Mouse (Mus musculus): ENCODE measurements around the gene Tnp2. TPM values are rescaled to one million over a fixed set of nuclear protein-coding genes. Genes with fewer than 3 reads are reported as not detected.
"Not testable (repeated sequence)": the region's sequence is repeated elsewhere in the genome, so short reads cannot be mapped to it uniquely, and the experiment has no call there.

The Tnp2 gene
- total RNA-seq (2021) = not detected
- long read RNA-seq = 0 reads

- no peak for DNase-seq (ENCODE audit: low spot score in 2 of 2)
Measured at GRCm38 (mm10) chr16:10788271-10788670, at the start of gene Tnp2. Tnp2 (minus strand) TSS chr16:10788660.

- no peak for DNase-seq (ENCODE audit: low spot score in 2 of 2)
Measured at GRCm38 (mm10) chr16:10837903-10838302, 49.4 kb upstream of the Tnp2 start.

- no peak for DNase-seq (ENCODE audit: low spot score in 2 of 2)
Measured at GRCm38 (mm10) chr16:10837250-10837649, 48.8 kb upstream of the Tnp2 start.

GRCm38 (mm10) chr16:10836388-10836787 is 47.9 kb upstream of the Tnp2 start:
- DNase-seq (ENCODE audit: low spot score in 2 of 2) = no peak

GRCm38 (mm10) chr16:10834911-10835587 is 46.6 kb upstream of the Tnp2 start, which contains the start of gene Rmi2:
Rmi2 (plus strand) TSS chr16:10835059.
- DNase-seq (ENCODE audit: low spot score in 2 of 2) = peak; percentile 71 to 82

- no peak for DNase-seq (ENCODE audit: low spot score in 2 of 2)
Measured at GRCm38 (mm10) chr16:10834542-10834910, 46.1 kb upstream of the Tnp2 start.

GRCm38 (mm10) chr16:10828461-10828805 is 40.0 kb upstream of the Tnp2 start:
- DNase-seq (ENCODE audit: low spot score in 2 of 2) = no peak

- DNase-seq (ENCODE audit: low spot score in 2 of 2) = no peak
Measured at GRCm38 (mm10) chr16:10827766-10828460, 39.5 kb upstream of the Tnp2 start.

- no peak for DNase-seq (ENCODE audit: low spot score in 2 of 2)
Measured at GRCm38 (mm10) chr16:10827269-10827668, 38.8 kb upstream of the Tnp2 start.

GRCm38 (mm10) chr16:10825840-10826239 is 37.4 kb upstream of the Tnp2 start:
- no peak for DNase-seq (ENCODE audit: low spot score in 2 of 2)

GRCm38 (mm10) chr16:10824536-10824935 is 36.1 kb upstream of the Tnp2 start:
- peak in 1 of 2 experiments; percentile 9 for DNase-seq (ENCODE audit: low spot score in 2 of 2)

GRCm38 (mm10) chr16:10821387-10821786 is 32.9 kb upstream of the Tnp2 start:
- DNase-seq (ENCODE audit: low spot score in 2 of 2) = no peak

- DNase-seq (ENCODE audit: low spot score in 2 of 2) = no peak
Measured at GRCm38 (mm10) chr16:10819966-10820365, 31.5 kb upstream of the Tnp2 start.

GRCm38 (mm10) chr16:10818579-10819135 is 30.2 kb upstream of the Tnp2 start:
- no peak for DNase-seq (ENCODE audit: low spot score in 2 of 2)

- DNase-seq (ENCODE audit: low spot score in 2 of 2) = no peak
Measured at GRCm38 (mm10) chr16:10814864-10815263, 26.4 kb upstream of the Tnp2 start.

- DNase-seq (ENCODE audit: low spot score in 2 of 2) = no peak
Measured at GRCm38 (mm10) chr16:10813726-10814125, 25.3 kb upstream of the Tnp2 start.

GRCm38 (mm10) chr16:10812865-10813371 is 24.5 kb upstream of the Tnp2 start, which contains the start of gene Gm11172:
Gm11172 (plus strand) TSS chr16:10812915.
- DNase-seq (ENCODE audit: low spot score in 2 of 2) = no peak

GRCm38 (mm10) chr16:10810376-10810775 is 21.9 kb upstream of the Tnp2 start:
- DNase-seq (ENCODE audit: low spot score in 2 of 2) = no peak

- DNase-seq (ENCODE audit: low spot score in 2 of 2) = no peak
Measured at GRCm38 (mm10) chr16:10805789-10806527, 17.5 kb upstream of the Tnp2 start, which contains the start of gene Prm1. Prm1 (minus strand) TSS chr16:10805839.

GRCm38 (mm10) chr16:10802420-10802819 is 14.0 kb upstream of the Tnp2 start:
- not testable (repeated sequence) for DNase-seq (ENCODE audit: low spot score in 2 of 2)

- DNase-seq (ENCODE audit: low spot score in 2 of 2) = no peak
Measured at GRCm38 (mm10) chr16:10796034-10796433, 7.6 kb upstream of the Tnp2 start, which contains the start of gene Prm2. Prm2 (minus strand) TSS chr16:10796134.
